In genomic region chr10:117299901-117300520, GRCm38 (mm10) we compare ENCODE assay signal across 22 mouse cellular contexts. TPM values are rescaled to one million over a fixed set of nuclear protein-coding genes. Genes with fewer than 3 reads are reported as not detected.
"Had no signal": no experiment of that assay in that cellular context is flagged by ENCODE, and none has a peak within 500 bp of the region (broad histone marks: within the 10 kb centered on the region; RNA-seq: fewer than 3 reads in every experiment).

No protein-coding gene starts in this region.

- H3K9ac ChIP-seq: kidney, embryonic 15.5 days; liver, embryonic 15.5 days; midbrain, embryonic 13.5 days; neural tube, embryonic 13.5 days; stomach, embryonic 15.5 days had no signal

- H3K9me3 ChIP-seq: kidney, embryonic 15.5 days; liver, embryonic 15.5 days; midbrain, embryonic 10.5 days; midbrain, embryonic 13.5 days; neural tube, embryonic 13.5 days; stomach, embryonic 15.5 days had no signal

- H3K27me3 ChIP-seq: kidney, embryonic 15.5 days; liver, embryonic 15.5 days; midbrain, embryonic 13.5 days; neural tube, embryonic 13.5 days; stomach, embryonic 15.5 days had no signal

- H3K36me3 ChIP-seq: kidney, embryonic 15.5 days; liver, embryonic 15.5 days; midbrain, embryonic 10.5 days; midbrain, embryonic 13.5 days; neural tube, embryonic 13.5 days; stomach, embryonic 15.5 days had no signal

- H3K4me1 ChIP-seq: kidney, embryonic 15.5 days; midbrain, embryonic 10.5 days; midbrain, embryonic 13.5 days; neural tube, embryonic 13.5 days; stomach, embryonic 15.5 days had no signal

- H3K4me3 ChIP-seq: kidney, embryonic 15.5 days; layer of hippocampus, adult 2 months; liver, embryonic 15.5 days; midbrain, embryonic 10.5 days; midbrain, embryonic 13.5 days; myocyte; neural tube, embryonic 13.5 days; stomach, embryonic 15.5 days had no signal

- H3K4me2 ChIP-seq: kidney, embryonic 15.5 days; liver, embryonic 15.5 days; midbrain, embryonic 13.5 days; neural tube, embryonic 13.5 days; stomach, embryonic 15.5 days had no signal

- H3K27ac ChIP-seq: kidney, embryonic 15.5 days; layer of hippocampus, adult 2 months; liver, embryonic 15.5 days; midbrain, embryonic 10.5 days; midbrain, embryonic 13.5 days; neural tube, embryonic 13.5 days; stomach, embryonic 15.5 days had no signal

- ATAC-seq: midbrain, embryonic 13.5 days; midbrain, embryonic 16.5 days had no signal

- DNase-seq: kidney, adult 8-10 months; kidney, postnatal 14 days; kidney, postnatal 4 days; layer of hippocampus, adult 9-11 months; lung, adult 2 months; lung, postnatal 14 days; lung, postnatal 4 days; retina, postnatal 1 day; right cerebral cortex, postnatal 25 days; spleen, adult 18-20 months; thymus, postnatal 25 days had no signal

RNA-seq across cellular contexts. Expression of gene Lyz1, which starts 7.3 kb away (rescaled TPM):
- total RNA-seq: liver, adult 2 months had no signal
- polyA plus RNA-seq: kidney, embryonic 15.5 days; limb, embryonic 11.5 days; liver, adult 2 months; midbrain, embryonic 10.5 days; midbrain, embryonic 13.5 days; midbrain, embryonic 16.5 days; myocyte had no signal
